Mouse (Mus musculus) MEL (cell line): ENCODE measurements around the gene Lrch3. TPM values are rescaled to one million over a fixed set of nuclear protein-coding genes. Genes with fewer than 3 reads are reported as not detected.

Experiments
- CHD2 ChIP-seq: IDR thresholded peaks from 2 replicates; pipeline ENCODE4 v1.6.1; 2011; ENCODE audit warnings: low read length, improper control_type of control experiment
- E2F4 ChIP-seq: IDR thresholded peaks from 2 replicates; pipeline ENCODE4 v1.6.1; 2011; ENCODE audit warnings: low read depth, low read length, improper control_type of control experiment, borderline replicate concordance
- GABPA ChIP-seq: IDR thresholded peaks from 2 replicates; pipeline ENCODE4 v1.6.1; 2012; ENCODE audit warnings: low read depth, mild to moderate bottlenecking, inconsistent platforms, low read length, improper control_type of control experiment, moderate library complexity
- GATA1 ChIP-seq: IDR thresholded peaks from 2 replicates; pipeline ENCODE4 v1.6.1; 2011; ENCODE audit warnings: low read depth, low read length, improper control_type of control experiment
- JUND ChIP-seq: IDR thresholded peaks from 2 replicates; pipeline ENCODE4 v1.6.1; 2011; ENCODE audit warnings: low read depth, mild to moderate bottlenecking, improper control_type of control experiment, low read length
- MAFK ChIP-seq: IDR thresholded peaks from 2 replicates; pipeline ENCODE4 v1.6.1; 2011; ENCODE audit warnings: low read depth, mild to moderate bottlenecking, low read length, improper control_type of control experiment, borderline replicate concordance
- MAX ChIP-seq: IDR thresholded peaks from 2 replicates; pipeline ENCODE4 v1.6.1; 2011; ENCODE audit warnings: low read length, improper control_type of control experiment
- MAZ ChIP-seq: IDR thresholded peaks from 2 replicates; pipeline ENCODE4 v1.6.1; 2012; ENCODE audit warnings: low read depth, mild to moderate bottlenecking, inconsistent platforms, low read length, improper control_type of control experiment
- MEF2A ChIP-seq: IDR thresholded peaks from 2 replicates; pipeline ENCODE4 v1.6.1; 2014; ENCODE audit warnings: low read depth, mild to moderate bottlenecking, inconsistent platforms, low read length, improper control_type of control experiment; ENCODE audit not compliant: poor library complexity, insufficient replicate concordance, severe bottlenecking; ENCODE audit errors: extremely low read depth
- MYB ChIP-seq: IDR thresholded peaks from 2 replicates; pipeline ENCODE4 v1.6.1; 2011; ENCODE audit warnings: mild to moderate bottlenecking, low read depth, low read length, improper control_type of control experiment
- NELFE ChIP-seq: IDR thresholded peaks from 2 replicates; pipeline ENCODE4 v1.6.1; 2011; ENCODE audit warnings: low read depth, low read length, improper control_type of control experiment
- NRF1 ChIP-seq: IDR thresholded peaks from 2 replicates; pipeline ENCODE4 v1.6.1; 2014; ENCODE audit warnings: low read depth, mild to moderate bottlenecking, inconsistent platforms, low read length, improper control_type of control experiment, moderate library complexity; ENCODE audit not compliant: poor library complexity, insufficient read depth, severe bottlenecking
- POLR2AphosphoS5 ChIP-seq: IDR thresholded peaks from 2 replicates; pipeline ENCODE4 v1.6.1; 2012; ENCODE audit warnings: low read depth, borderline replicate concordance, mild to moderate bottlenecking, inconsistent platforms, low read length, moderate library complexity, mixed read lengths
- RAD21 ChIP-seq: IDR thresholded peaks from 2 replicates; pipeline ENCODE4 v1.6.1; 2011; ENCODE audit warnings: mild to moderate bottlenecking, low read depth, low read length, improper control_type of control experiment
- SIN3A ChIP-seq: IDR thresholded peaks from 2 replicates; pipeline ENCODE4 v1.6.1; 2012; ENCODE audit warnings: low read length, improper control_type of control experiment, inconsistent platforms
- SMC3 ChIP-seq: IDR thresholded peaks from 2 replicates; pipeline ENCODE4 v1.6.1; 2011; ENCODE audit warnings: low read depth, low read length, improper control_type of control experiment
- TAL1 ChIP-seq: IDR thresholded peaks from 2 replicates; pipeline ENCODE4 v1.6.1; 2012; ENCODE audit warnings: mild to moderate bottlenecking, inconsistent platforms, low read length, moderate library complexity, mixed read lengths
- TCF12 ChIP-seq: IDR thresholded peaks from 2 replicates; pipeline ENCODE4 v1.6.1; 2014; ENCODE audit warnings: low read depth, mild to moderate bottlenecking, inconsistent platforms, low read length, improper control_type of control experiment, moderate library complexity
- UBTF ChIP-seq: IDR thresholded peaks from 2 replicates; pipeline ENCODE4 v1.6.1; 2012; ENCODE audit warnings: low read depth, mild to moderate bottlenecking, inconsistent platforms, low read length, improper control_type of control experiment, moderate library complexity, borderline replicate concordance; ENCODE audit not compliant: insufficient read depth
- USF1 ChIP-seq: IDR thresholded peaks from 2 replicates; pipeline ENCODE4 v1.6.1; 2014; ENCODE audit warnings: low read depth, mild to moderate bottlenecking, inconsistent platforms, low read length, improper control_type of control experiment, moderate library complexity
- USF2 ChIP-seq, 2 experiments: IDR thresholded peaks; 2 replicates each; pipeline ENCODE4 v1.6.1; 2011 to 2012; ENCODE audit warnings: improper control_type of control experiment in 2 of 2, low read length in 2 of 2, borderline replicate concordance in 1 of 2, inconsistent platforms in 1 of 2, low read depth in 1 of 2, mild to moderate bottlenecking in 1 of 2; ENCODE audit not compliant: insufficient read depth in 1 of 2
- ZKSCAN1 ChIP-seq: IDR thresholded peaks from 2 replicates; pipeline ENCODE4 v1.6.1; 2012; ENCODE audit warnings: low read depth, mild to moderate bottlenecking, inconsistent platforms, low read length, improper control_type of control experiment, moderate library complexity
- ZMIZ1 ChIP-seq: IDR thresholded peaks from 2 replicates; pipeline ENCODE4 v1.6.1; 2012; ENCODE audit warnings: low read depth, mild to moderate bottlenecking, inconsistent platforms, low read length, improper control_type of control experiment, moderate library complexity
- ZNF384 ChIP-seq: IDR thresholded peaks from 2 replicates; pipeline ENCODE4 v1.6.1; 2012; ENCODE audit warnings: low read depth, mild to moderate bottlenecking, inconsistent platforms, low read length, improper control_type of control experiment
- polyA plus RNA-seq, 2 experiments: library from polyadenylated mRNA; stranded (reverse) in 1 of 2; unstranded in 1 of 2; fragments of >175 nt in 1 of 2; fragments of >200 nt in 1 of 2; gene quantifications; 2 replicates each; pipeline versions ENCODE4 v1.2.1 to v1.2.4; 2012; ENCODE audit warnings: low replicate concordance in 2 of 2, low read depth in 1 of 2; ENCODE audit not compliant: insufficient read length in 2 of 2, insufficient read depth in 1 of 2, missing spikeins in 1 of 2
- total RNA-seq: library from RNA; depleted of rRNA; stranded (reverse); fragments of 300-350 nt; gene quantifications from 2 replicates; pipeline ENCODE4 v1.2.3, GENCODE M21; 2012

Lrch3 gene
- total and polyA plus RNA-seq, 3 experiments: 8.6 to 17.0 TPM; not detected in 1

DNA sequence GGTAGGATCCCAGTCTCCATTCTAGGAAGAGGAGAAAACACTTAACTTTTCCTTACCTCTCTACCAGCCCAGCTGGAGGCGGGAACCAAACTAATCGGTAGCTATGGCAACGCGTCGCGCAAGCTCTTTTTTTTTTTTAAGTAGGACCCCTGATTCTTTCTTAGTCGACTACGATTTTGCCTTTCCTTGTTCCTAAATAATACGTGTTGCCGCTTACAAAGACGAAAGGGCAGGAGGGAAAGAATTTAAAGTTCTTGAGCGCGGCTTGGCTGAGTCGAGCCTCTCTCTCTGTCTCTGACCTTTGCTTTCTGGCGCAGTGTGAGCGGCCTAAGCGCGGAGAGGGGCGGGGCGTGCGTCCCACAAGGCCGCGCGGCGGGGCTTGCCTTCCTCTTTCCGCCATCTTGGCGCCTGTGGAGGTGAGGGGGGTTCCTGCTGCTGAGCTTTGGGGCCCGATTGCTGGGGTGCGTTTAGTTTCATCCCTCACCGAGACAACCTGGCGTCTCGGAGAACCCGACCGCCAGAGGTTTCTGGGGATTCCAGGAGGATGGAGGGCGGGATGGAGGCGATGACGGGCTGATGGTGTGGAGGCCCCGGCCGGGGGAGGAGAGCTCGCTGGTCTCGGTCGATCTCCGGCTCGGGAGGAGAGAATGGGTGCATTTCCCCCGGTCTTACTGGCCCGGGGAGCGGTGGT, 142.3 kb downstream of the Lrch3 start, which contains the start of the genes Iqcg and Rpl35a (continued):
- TF ChIP-seq MEF2A (no peak), MAX (peak; percentile 100), JUND (no peak), SMC3 (no peak), SIN3A (peak; percentile 100), UBTF (no peak), GATA1 (peak; percentile 2; the same call in 1 of the 2 replicates), ZNF384 (peak; percentile 100), ZMIZ1 (no peak), RAD21 (no peak), USF1 (no peak), MAZ (no peak; the same call in 1 of the 2 replicates), E2F4 (peak; percentile 83; the same call in 1 of the 2 replicates), POLR2AphosphoS5 (no peak), ZKSCAN1 (no peak; the same call in 1 of the 2 replicates), MAFK (no peak), TAL1 (no peak), MYB (no peak), USF2 (IDR thresholded peaks at IDR 0.05; ENCODE audit: borderline replicate concordance in 1 of 2, insufficient read depth in 1 of 2, low read depth in 1 of 2, low read length in 2 of 2) (no peak), NELFE (peak; percentile 95), NRF1 (peak; percentile 29; the same call in 1 of the 2 replicates), GABPA (no peak), CHD2 (no peak), TCF12 (peak; percentile 80)
